In the genomic region with DNA sequence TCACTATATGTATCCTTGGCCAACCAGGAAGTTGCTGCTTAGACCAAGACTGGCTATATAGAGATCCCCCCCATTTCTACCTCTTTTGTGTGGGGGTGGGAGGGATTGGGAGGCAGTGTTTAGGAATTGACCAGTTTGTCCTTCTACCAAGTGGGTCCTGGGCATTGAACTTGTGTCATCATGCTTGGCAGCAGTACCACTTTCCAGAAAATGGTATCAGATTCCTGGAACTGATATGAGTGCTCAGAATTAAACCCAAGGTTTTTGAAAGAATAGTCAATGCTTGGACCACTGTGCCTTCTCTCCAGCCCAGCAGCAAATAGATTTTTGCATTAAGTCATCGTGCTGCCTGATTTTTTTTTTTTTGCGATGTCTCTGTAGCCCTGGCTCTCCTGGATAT, we compare ENCODE assay signal across 21 mouse cellular contexts. TPM values are rescaled to one million over a fixed set of nuclear protein-coding genes. Genes with fewer than 3 reads are reported as not detected.
DNase-seq lines count a peak whose midpoint lies in the region; ATAC-seq and TF ChIP-seq lines count a peak whose summit lies in the region.
"Had no signal": no experiment of that assay in that cellular context is flagged by ENCODE, and none has a peak within 500 bp of the region (broad histone marks: within the 10 kb centered on the region; RNA-seq: fewer than 3 reads in every experiment).

No protein-coding gene starts in this region.

- no peak for TF ChIP-seq RAD21 in MEL (IDR thresholded peaks at IDR 0.05; ENCODE audit: low read depth, low read length)

- peaks cover 37% of the 10 kb centered on the region; the same call in 1 of the 2 replicates for H3K79me2 ChIP-seq in liver, adult 2 months (ENCODE audit: control insufficient read depth, insufficient read depth, low read length)
- peaks cover 38% of the 10 kb centered on the region for H3K79me2 ChIP-seq in MEL (ENCODE audit: control insufficient read depth, insufficient read depth, low read length, poor library complexity)

- TF ChIP-seq EP300 in MEL (IDR thresholded peaks at IDR 0.05; ENCODE audit: low read depth in 1 of 2, low read length in 2 of 2): no peak

- no peak overlapping the region for H3K4me2 ChIP-seq in liver, embryonic 12.5 days

- 25% methylated on average over 2 of the region's 2 CpGs for WGBS in liver, adult 2 months
- 97% methylated on average over 2 of the region's 2 CpGs for WGBS in liver, embryonic 12.5 days (ENCODE audit: insufficient replicate concordance)

- no peak for TF ChIP-seq CTCF in liver, adult 2 months (IDR thresholded peaks at IDR 0.05; ENCODE audit: low read depth, low read length)
- no peak for TF ChIP-seq CTCF in MEL (IDR thresholded peaks at IDR 0.05 in 2 of 3, conservative IDR thresholded peaks at IDR 0.05 in 1 of 3; ENCODE audit: control insufficient read depth in 1 of 3, insufficient read depth in 1 of 3, low read depth in 2 of 3, low read length in 3 of 3, poor library complexity in 1 of 3, severe bottlenecking in 1 of 3)

- H3K4me1 ChIP-seq in liver, adult 2 months (ENCODE audit: control insufficient read depth, insufficient read depth, low read length): peaks cover 11% of the 10 kb centered on the region
- peaks cover 38% of the 10 kb centered on the region for H3K4me1 ChIP-seq in liver, embryonic 12.5 days
- H3K4me1 ChIP-seq in MEL (ENCODE audit: control insufficient read depth in 1 of 2, insufficient read depth in 2 of 2, low read length in 2 of 2): no peaks in the 10 kb centered on the region; a peak in 1 of 4 replicates

- H3K36me3 ChIP-seq in liver, adult 2 months (ENCODE audit: control insufficient read depth, insufficient read depth, low read length): peaks cover 28% of the 10 kb centered on the region
- peaks cover 87% of the 10 kb centered on the region for H3K36me3 ChIP-seq in liver, embryonic 12.5 days
- H3K36me3 ChIP-seq in MEL (ENCODE audit: control insufficient read depth in 1 of 2, insufficient read depth in 2 of 2, low read length in 2 of 2): peaks cover 5 to 33% of the 10 kb centered on the region in 2 experiments

- H3K9me3 ChIP-seq in liver, embryonic 12.5 days (replicated peaks): no peaks in the 10 kb centered on the region
- H3K9me3 ChIP-seq in MEL (replicated peaks; ENCODE audit: insufficient read depth, low read length): no peaks in the 10 kb centered on the region
- H3K9me3 ChIP-seq: G1E had no signal

- peak; percentile 72 for DNase-seq in liver, adult 2 months (ENCODE audit: extremely low read depth, low read depth, low spot score)
- DNase-seq in MEL (ENCODE audit: low read depth, low spot score): no peak
- DNase-seq in T-cell, adult 2 months (ENCODE audit: low spot score): no peak
- DNase-seq: adrenal gland, adult 2 months; adrenal gland, adult 8-10 months; adrenal gland, postnatal 10 days; adrenal gland, postnatal 14 days; adrenal gland, postnatal 25 days; adrenal gland, postnatal 36 days; B cell, adult 2 months; cerebellum, adult 11 months; cerebellum, adult 11-12 months; cerebellum, adult 18-20 months; cerebellum, adult 2 months; cerebellum, adult 8-10 months had no signal

- H3K9ac ChIP-seq in liver, adult 2 months (ENCODE audit: low read depth, low read length): no peak overlapping the region
- H3K9ac ChIP-seq in liver, embryonic 12.5 days: no peak overlapping the region
- H3K9ac ChIP-seq in MEL (ENCODE audit: control insufficient read depth, low read depth, low read length, poor library complexity, severe bottlenecking): no peak overlapping the region

- 0 out of 2 replicates have a peak overlapping the region, but pooled peaks have one; percentile 47 for H3K27ac ChIP-seq in liver, adult 2 months (replicated peaks; ENCODE audit: insufficient read depth, low read depth, low read length)
- no peak overlapping the region for H3K27ac ChIP-seq in liver, embryonic 12.5 days
- no peak overlapping the region for H3K27ac ChIP-seq in MEL (ENCODE audit: control insufficient read depth, low read depth, low read length)

- H3K4me3 ChIP-seq in liver, adult 2 months (ENCODE audit: insufficient read depth, low read depth, low read length): no peak overlapping the region
- H3K4me3 ChIP-seq in liver, embryonic 12.5 days: no peak overlapping the region
- no peak overlapping the region for H3K4me3 ChIP-seq in MEL (ENCODE audit: control insufficient read depth in 1 of 2, insufficient read depth in 1 of 2, low read depth in 2 of 2, low read length in 2 of 2)

- H3K27me3 ChIP-seq in liver, adult 2 months (ENCODE audit: control insufficient read depth, insufficient read depth, low read length): no peaks in the 10 kb centered on the region
- no peaks in the 10 kb centered on the region for H3K27me3 ChIP-seq in liver, embryonic 12.5 days (replicated peaks)
- no peaks in the 10 kb centered on the region for H3K27me3 ChIP-seq in MEL (ENCODE audit: control insufficient read depth in 1 of 2, insufficient read depth in 2 of 2, low read length in 2 of 2)
- H3K27me3 ChIP-seq: CH12.LX, Patski had no signal

- TF ChIP-seq POLR2A in liver, adult 2 months (IDR thresholded peaks at IDR 0.05; ENCODE audit: extremely low read depth, insufficient read depth, low read length): no peak
- no peak for TF ChIP-seq POLR2A in MEL (IDR thresholded peaks at IDR 0.05; ENCODE audit: control insufficient read depth in 1 of 2, insufficient read depth in 1 of 2, low read depth in 1 of 2, low read length in 2 of 2, poor library complexity in 1 of 2)

- no peak for ATAC-seq in liver, embryonic 12.5 days
- ATAC-seq: activated CD4-positive, CD25-positive, alpha-beta regulatory T cell, adult 4 months; CD4-positive, CD25-positive, alpha-beta regulatory T cell, adult 4 months; Patski had no signal

TF ChIP-seq in MEL, 35 proteins besides CTCF, POLR2A, EP300 and RAD21:
- TF ChIP-seq SMC3 (IDR thresholded peaks at IDR 0.05; ENCODE audit: low read depth, low read length) (no peak), GATA1 (IDR thresholded peaks at IDR 0.05; ENCODE audit: low read depth, low read length) (0 out of 2 replicates have a peak, but pooled peaks have one; percentile 27)

RNA-seq across cellular contexts. Expression of a gene that starts 12.9 kb away (rescaled TPM):
- 5,129 and 5,348 TPM in 2 replicates for total RNA-seq in liver, adult 2 months (2014; rRNA removed)
- polyA plus RNA-seq in liver, adult 2 months (2012; rRNA removed): 8,357 and 9,405 TPM in 2 replicates
- polyA plus RNA-seq in liver, embryonic 12.5 days (2016; fragmentation: Nextera tagmentation; extraction: Ambion mirVana): 5,938 and 5,957 TPM in 2 replicates
- total RNA-seq in MEL (2012; rRNA removed): 1,163 and 1,351 TPM in 2 replicates
- polyA plus RNA-seq in MEL (2012; ENCODE audit: insufficient read depth in 1 of 2, insufficient read length in 2 of 2, low read depth in 1 of 2, low replicate concordance in 2 of 2, missing spikeins in 1 of 2): 1,000 to 10,000 TPM; 1,085 to 1,266 TPM

RNA-seq across cellular contexts. Expression of a gene that starts 19.9 kb away (rescaled TPM):
- total RNA-seq in liver, adult 2 months (2014; rRNA removed): 17.7 and 17.9 TPM in 2 replicates
- polyA plus RNA-seq in liver, adult 2 months (2012; rRNA removed): 35.2 and 41.2 TPM in 2 replicates
- polyA plus RNA-seq in liver, embryonic 12.5 days (2016; fragmentation: Nextera tagmentation; extraction: Ambion mirVana): 13.4 TPM in 2 replicates
- total RNA-seq in MEL (2012; rRNA removed): 3.4 and 4.9 TPM in 2 replicates
- 1 to 10 TPM in 1 of 2 experiments, not detected in 1; 7.0 TPM for polyA plus RNA-seq in MEL (2012; ENCODE audit: insufficient read depth in 1 of 2, insufficient read length in 2 of 2, low read depth in 1 of 2, low replicate concordance in 2 of 2, missing spikeins in 1 of 2)

RNA-seq across cellular contexts. Expression of a gene that starts 19.9 kb away (rescaled TPM):
- total RNA-seq in liver, adult 2 months (2014; rRNA removed): 123 TPM in 2 replicates
- 64.7 and 82.8 TPM in 2 replicates for polyA plus RNA-seq in liver, adult 2 months (2012; rRNA removed)
- polyA plus RNA-seq in liver, embryonic 12.5 days (2016; fragmentation: Nextera tagmentation; extraction: Ambion mirVana): 249 and 259 TPM in 2 replicates
- 80.9 and 83.1 TPM in 2 replicates for total RNA-seq in MEL (2012; rRNA removed)
- 100 to 1,000 TPM in 1 of 2 experiments, not detected in 1; 241 TPM for polyA plus RNA-seq in MEL (2012; ENCODE audit: insufficient read depth in 1 of 2, insufficient read length in 2 of 2, low read depth in 1 of 2, low replicate concordance in 2 of 2, missing spikeins in 1 of 2)

RNA-seq across cellular contexts. Expression of a gene that starts 21.8 kb away (rescaled TPM):
- 62.0 and 63.8 TPM in 2 replicates for total RNA-seq in liver, adult 2 months (2014; rRNA removed)
- 63.3 and 65.2 TPM in 2 replicates for polyA plus RNA-seq in liver, adult 2 months (2012; rRNA removed)
- polyA plus RNA-seq in liver, embryonic 12.5 days (2016; fragmentation: Nextera tagmentation; extraction: Ambion mirVana): 87.4 and 92.1 TPM in 2 replicates
- 85.4 and 88.4 TPM in 2 replicates for total RNA-seq in MEL (2012; rRNA removed)
- polyA plus RNA-seq in MEL (2012; ENCODE audit: insufficient read depth in 1 of 2, insufficient read length in 2 of 2, low read depth in 1 of 2, low replicate concordance in 2 of 2, missing spikeins in 1 of 2): 100 to 1,000 TPM in 1 of 2 experiments, not detected in 1; 128 TPM

RNA-seq across cellular contexts. Expression of a gene that starts 29.2 kb away (rescaled TPM):
- 65.5 and 66.6 TPM in 2 replicates for total RNA-seq in liver, adult 2 months (2014; rRNA removed)
- 45.8 and 54.5 TPM in 2 replicates for polyA plus RNA-seq in liver, adult 2 months (2012; rRNA removed)
- 10.9 and 12.9 TPM in 2 replicates for polyA plus RNA-seq in liver, embryonic 12.5 days (2016; fragmentation: Nextera tagmentation; extraction: Ambion mirVana)
- 0.15 and 0.26 TPM in 2 replicates for total RNA-seq in MEL (2012; rRNA removed)
- under 1 TPM in 1 of 2 experiments, not detected in 1; 0.58 TPM for polyA plus RNA-seq in MEL (2012; ENCODE audit: insufficient read depth in 1 of 2, insufficient read length in 2 of 2, low read depth in 1 of 2, low replicate concordance in 2 of 2, missing spikeins in 1 of 2)
